Mouse (Mus musculus) CH12.LX (cell line): ENCODE measurements around the gene Ddx23. TPM values are rescaled to one million over a fixed set of nuclear protein-coding genes. Genes with fewer than 3 reads are reported as not detected.

Source experiments
- DNase-seq: peaks from one replicate; pipeline ENCODE4 v3.0.0-alpha.2; 2013; ENCODE audit errors: extremely low read depth
- H3K27ac ChIP-seq: 2 replicates; pipeline ENCODE4 v1.5.1; 2012; ENCODE audit warnings: low read depth, mild to moderate bottlenecking, control low read depth, moderate library complexity; ENCODE audit not compliant: insufficient read depth
- H3K27me3 ChIP-seq: replicated peaks from 2 replicates; pipeline ENCODE3; 2012; ENCODE audit warnings: inconsistent platforms
- H3K36me3 ChIP-seq, 2 experiments: replicated peaks in 1 of 2; 2 replicates each; pipeline versions ENCODE3 to v1.6.1; 2012; ENCODE audit warnings: inconsistent platforms in 1 of 2, low read length in 1 of 2, mild to moderate bottlenecking in 1 of 2, mixed read lengths in 1 of 2, moderate library complexity in 1 of 2; ENCODE audit not compliant: control insufficient read depth in 1 of 2, insufficient read depth in 1 of 2
- H3K4me1 ChIP-seq, 2 experiments: 2 replicates each; pipeline ENCODE4 v1.6.1; 2012; ENCODE audit warnings: inconsistent platforms in 1 of 2, moderate library complexity in 1 of 2; ENCODE audit not compliant: insufficient read depth in 2 of 2, control insufficient read depth in 1 of 2
- H3K4me2 ChIP-seq: 2 replicates; pipeline ENCODE4 v1.6.1; 2012; ENCODE audit warnings: low read depth, mild to moderate bottlenecking, control low read depth; ENCODE audit not compliant: poor library complexity, insufficient read depth, severe bottlenecking
- H3K4me3 ChIP-seq, 3 experiments: fragments of 150-350 bp in 1 of 3; sonication (generic) in 1 of 3; replicated peaks in 1 of 3; 2 replicates each; pipeline versions ENCODE3 to v1.5.1; 2011 to 2012; ENCODE audit warnings: low read depth in 2 of 3, low read length in 2 of 3, mild to moderate bottlenecking in 2 of 3, moderate library complexity in 2 of 3, control low read depth in 1 of 3, improper control_type of control experiment in 1 of 3, inconsistent platforms in 1 of 3, mixed read lengths in 1 of 3; ENCODE audit not compliant: poor library complexity in 1 of 3
- H3K79me2 ChIP-seq: replicated peaks from 2 replicates; pipeline ENCODE4 v1.6.1; 2012; ENCODE audit warnings: mild to moderate bottlenecking, moderate library complexity; ENCODE audit not compliant: control insufficient read depth, poor library complexity, insufficient read depth, severe bottlenecking; ENCODE audit errors: extremely low read depth
- H3K9ac ChIP-seq: 2 replicates; pipeline ENCODE4 v1.6.1; 2012; ENCODE audit warnings: low read depth, mild to moderate bottlenecking, control low read depth, moderate library complexity; ENCODE audit not compliant: insufficient read depth
- H3K9me3 ChIP-seq: replicated peaks from 2 replicates; pipeline ENCODE3; 2012; ENCODE audit warnings: low read length, inconsistent platforms, mixed read lengths
- BHLHE40 ChIP-seq: IDR thresholded peaks from 2 replicates; pipeline ENCODE4 v1.6.1; 2011; ENCODE audit warnings: mild to moderate bottlenecking, low read depth, low read length, improper control_type of control experiment
- CHD2 ChIP-seq: IDR thresholded peaks from 2 replicates; pipeline ENCODE4 v1.6.1; 2011; ENCODE audit warnings: low read length, improper control_type of control experiment
- CTCF ChIP-seq, 2 experiments: IDR thresholded peaks in 1 of 2; conservative IDR thresholded peaks in 1 of 2; 2 replicates each; pipeline ENCODE4 v1.5.1; 2011 to 2012; ENCODE audit warnings: low read depth in 2 of 2, low read length in 2 of 2, improper control_type of control experiment in 1 of 2, inconsistent platforms in 1 of 2, mild to moderate bottlenecking in 1 of 2, moderate library complexity in 1 of 2
- E2F4 ChIP-seq: IDR thresholded peaks from 2 replicates; pipeline ENCODE4 v1.6.1; 2011; ENCODE audit warnings: low read depth, low read length, improper control_type of control experiment; ENCODE audit not compliant: insufficient replicate concordance
- ELF1 ChIP-seq: IDR thresholded peaks from 2 replicates; pipeline ENCODE4 v1.6.1; 2014; ENCODE audit warnings: low read depth, mild to moderate bottlenecking, inconsistent platforms, low read length, improper control_type of control experiment
- ETS1 ChIP-seq: conservative IDR thresholded peaks from 2 replicates; pipeline ENCODE4 v1.6.1; 2012; ENCODE audit warnings: low read depth, mild to moderate bottlenecking, inconsistent platforms, low read length, improper control_type of control experiment, moderate library complexity
- GABPA ChIP-seq: IDR thresholded peaks from 2 replicates; pipeline ENCODE4 v1.6.1; 2012; ENCODE audit warnings: low read depth, low read length, improper control_type of control experiment, inconsistent platforms; ENCODE audit not compliant: insufficient replicate concordance
- JUN ChIP-seq: IDR thresholded peaks from 2 replicates; pipeline ENCODE4 v1.6.1; 2011; ENCODE audit warnings: low read depth, mild to moderate bottlenecking, low read length, improper control_type of control experiment, moderate library complexity; ENCODE audit not compliant: insufficient read depth
- MAFK ChIP-seq: IDR thresholded peaks from 2 replicates; pipeline ENCODE4 v1.6.1; 2011; ENCODE audit warnings: low read length, improper control_type of control experiment; ENCODE audit not compliant: insufficient replicate concordance
- MAZ ChIP-seq: IDR thresholded peaks from 2 replicates; pipeline ENCODE4 v1.6.1; 2012; ENCODE audit warnings: low read depth, mild to moderate bottlenecking, inconsistent platforms, low read length, improper control_type of control experiment, moderate library complexity
- MYC ChIP-seq: IDR thresholded peaks from 2 replicates; pipeline ENCODE4 v1.6.1; 2011; ENCODE audit warnings: low read depth, mild to moderate bottlenecking, improper control_type of control experiment, low read length
- POLR2A ChIP-seq: IDR thresholded peaks from 2 replicates; pipeline ENCODE4 v1.6.1; 2011; ENCODE audit warnings: low read depth, mild to moderate bottlenecking, improper control_type of control experiment, low read length
- RCOR1 ChIP-seq: conservative IDR thresholded peaks from 2 replicates; pipeline ENCODE4 v1.6.1; 2012; ENCODE audit warnings: low read depth, mild to moderate bottlenecking, inconsistent platforms, low read length, improper control_type of control experiment
- TBP ChIP-seq: conservative IDR thresholded peaks from 2 replicates; pipeline ENCODE4 v1.6.1; 2011; ENCODE audit warnings: low read depth, low read length, improper control_type of control experiment
- UBTF ChIP-seq: IDR thresholded peaks from 2 replicates; pipeline ENCODE4 v1.6.1; 2012; ENCODE audit warnings: low read depth, mild to moderate bottlenecking, inconsistent platforms, low read length, improper control_type of control experiment, moderate library complexity
- USF1 ChIP-seq: IDR thresholded peaks from 2 replicates; pipeline ENCODE4 v1.6.1; 2014; ENCODE audit warnings: low read depth, mild to moderate bottlenecking, inconsistent platforms, low read length, improper control_type of control experiment
- ZC3H11A ChIP-seq: IDR thresholded peaks from 2 replicates; pipeline ENCODE4 v1.6.1; 2012; ENCODE audit warnings: low read depth, mild to moderate bottlenecking, inconsistent platforms, low read length, improper control_type of control experiment
- ZMIZ1 ChIP-seq: IDR thresholded peaks from 2 replicates; pipeline ENCODE4 v1.6.1; 2012; ENCODE audit warnings: low read depth, mild to moderate bottlenecking, inconsistent platforms, low read length, improper control_type of control experiment
- ZNF384 ChIP-seq: IDR thresholded peaks from 2 replicates; pipeline ENCODE4 v1.6.1; 2012; ENCODE audit warnings: low read depth, low read length, improper control_type of control experiment, inconsistent platforms
- dilution Hi-C: fragments of 300-500 bp; cut with MboI; formaldehyde crosslinking; loops from 2 replicates; pipeline ENCODE4 v1.14.3; 2020; ENCODE audit warnings: low sequenced_read_pairs; ENCODE audit not compliant: extremely low pct_unique_long_range_greater_than_20kb, extremely low pct_ligation_motif_present
- in situ Hi-C: fragments of 300-500 bp; cut with MboI; formaldehyde crosslinking; loops from 3 replicates; pipeline ENCODE4 v1.14.3; 2019; ENCODE audit warnings: low sequenced_read_pairs, low pct_ligation_motif_present, low pct_unique_long_range_greater_than_20kb, mixed read lengths
- polyA plus RNA-seq: library from polyadenylated mRNA; unstranded; fragments of >175 nt; gene quantifications from 2 replicates; pipeline ENCODE4 v1.2.1, GENCODE M21; 2012; ENCODE audit warnings: low read depth; ENCODE audit not compliant: insufficient read length
- total RNA-seq, 2 experiments: library from RNA; depleted of rRNA; stranded (reverse); fragments of 300-350 nt in 1 of 2; fragments of >200 nt in 1 of 2; gene quantifications; 2 replicates each; pipeline ENCODE4 v1.2.3; 2012 to 2014

The Ddx23 gene
- total and polyA plus RNA-seq, 3 experiments, result 58.5 to 148 (median 103) TPM

DNA sequence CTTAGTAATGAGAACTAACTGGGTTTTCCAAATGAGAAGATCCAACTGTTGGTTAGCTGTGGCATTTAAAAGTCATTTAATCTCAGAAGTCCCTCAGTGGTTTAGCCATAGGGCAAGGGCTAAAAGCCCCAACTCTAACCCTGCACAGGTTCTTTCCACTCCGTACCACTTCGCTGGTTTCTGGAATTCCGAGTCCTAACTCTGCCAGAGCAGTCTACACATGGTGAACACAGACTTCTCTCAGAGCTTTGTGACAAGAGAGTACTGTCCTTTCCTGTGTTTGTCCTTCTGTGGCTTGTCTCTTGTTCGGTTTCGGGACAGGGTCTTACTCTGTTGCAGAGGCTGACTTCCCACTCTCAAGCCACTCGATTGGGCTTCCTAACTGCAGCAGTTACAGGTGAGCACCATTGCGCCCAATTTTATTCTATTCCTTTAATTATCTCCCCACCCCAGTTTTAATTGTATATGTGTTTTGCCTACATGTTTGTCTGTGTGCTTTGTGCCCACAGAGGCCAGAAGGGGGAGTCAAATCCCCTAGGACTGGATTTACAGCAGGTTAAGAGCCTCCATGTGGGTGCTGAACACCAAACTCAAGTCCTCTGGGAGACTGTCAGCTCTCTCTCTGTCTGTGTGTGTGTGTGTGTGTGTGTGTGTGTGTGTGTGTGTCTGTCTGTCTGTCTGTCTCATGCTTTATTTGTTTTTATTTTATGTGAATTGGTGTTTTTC is 36.0 kb downstream of the Ddx23 start:
- no peak overlapping the region for H3K4me2 ChIP-seq
- H3K9ac ChIP-seq, result no peak overlapping the region
- peaks cover 92% of the 10 kb centered on the region for H3K27me3 ChIP-seq
- no peak overlapping the region for H3K27ac ChIP-seq
- dilution Hi-C loops, result no loop called here
- in situ Hi-C loops, result no loop called here
- no peaks in the 10 kb centered on the region; the same call in 1 of the 2 replicates for H3K79me2 ChIP-seq
- no peak overlapping the region for H3K4me3 ChIP-seq
- H3K9me3 ChIP-seq, result peaks cover 9% of the 10 kb centered on the region
- DNase-seq, result no peak
- H3K36me3 ChIP-seq, result no peaks in the 10 kb centered on the region
- TF ChIP-seq CTCF (conservative IDR thresholded peaks at IDR 0.05 in 1 of 2, IDR thresholded peaks at IDR 0.05 in 1 of 2; ENCODE audit: low read depth in 2 of 2, low read length in 2 of 2) (peak in 1 of 2 experiments; percentile 20; a peak in 2 of 4 replicates), GABPA (no peak)
- H3K4me1 ChIP-seq, result peaks cover 6 to 12% of the 10 kb centered on the region in 2 experiments

DNA sequence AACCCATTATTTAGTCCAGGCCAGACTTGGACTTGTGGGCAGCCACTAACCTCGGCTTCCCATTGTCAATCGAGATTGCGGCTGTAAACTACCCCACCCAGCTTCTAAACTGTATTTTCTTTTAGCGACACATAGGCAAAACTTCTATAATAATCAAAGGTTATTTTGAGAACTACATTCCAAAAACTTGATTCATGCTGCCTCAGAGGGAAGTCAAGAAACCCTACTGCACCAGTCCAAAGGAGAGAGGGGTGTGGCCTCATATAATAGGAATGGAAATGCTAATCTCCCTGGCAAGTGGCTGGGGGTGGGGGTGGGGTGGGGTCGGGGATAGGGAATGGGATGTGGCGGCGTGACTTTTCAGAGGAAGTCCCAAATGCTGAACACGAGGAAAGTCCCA is 36.6 kb downstream of the Ddx23 start:
- H3K79me2 ChIP-seq, result no peaks in the 10 kb centered on the region; the same call in 1 of the 2 replicates
- peaks cover 92% of the 10 kb centered on the region for H3K27me3 ChIP-seq
- peaks cover 4 to 7% of the 10 kb centered on the region in 2 experiments for H3K4me1 ChIP-seq
- no peak overlapping the region for H3K4me3 ChIP-seq
- no peak overlapping the region for H3K4me2 ChIP-seq
- no peaks in the 10 kb centered on the region for H3K36me3 ChIP-seq
- in situ Hi-C loops (no loop called here), dilution Hi-C loops (no loop called here)
- TF ChIP-seq USF1 (no peak), MAZ (no peak)
- H3K27ac ChIP-seq, result no peak overlapping the region
- no peak overlapping the region for H3K9ac ChIP-seq
- H3K9me3 ChIP-seq, result peaks cover 9% of the 10 kb centered on the region
- no peak for DNase-seq

DNA sequence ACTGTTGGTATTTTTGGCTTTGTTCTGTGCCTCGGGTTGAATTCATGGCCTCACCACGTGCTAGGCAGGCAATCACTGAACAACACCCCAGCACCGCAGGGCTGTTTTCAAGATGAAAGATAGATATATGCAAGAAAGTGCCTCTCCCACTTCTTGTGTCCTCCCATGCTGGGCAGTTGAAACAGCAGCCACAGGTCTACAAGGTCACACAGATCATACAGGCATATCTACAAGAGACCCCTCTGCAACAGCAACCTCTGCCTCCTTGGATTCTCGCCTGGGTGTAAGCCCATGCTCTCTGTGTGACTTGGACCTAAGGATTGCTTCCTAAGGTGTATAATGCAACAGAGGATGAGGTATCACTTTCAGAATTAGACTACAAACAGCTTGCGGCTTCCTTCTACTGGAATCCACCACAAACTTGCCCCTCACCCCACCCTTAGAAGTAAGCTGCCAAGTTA is 39.3 kb downstream of the Ddx23 start:
- Histone ChIP-seq H3K36me3 (no peaks in the 10 kb centered on the region), H3K9ac (no peak overlapping the region), H3K9me3 (peaks cover 18% of the 10 kb centered on the region), H3K4me2 (no peak overlapping the region), H3K4me3 (no peak overlapping the region), H3K27me3 (peaks cover 85% of the 10 kb centered on the region), H3K27ac (no peak overlapping the region), H3K79me2 (no peaks in the 10 kb centered on the region; the same call in 1 of the 2 replicates), H3K4me1 (0 out of 4 replicates have a peak, but pooled peaks cover 0 to 2% of the 10 kb centered on the region in 2 experiments)
- dilution Hi-C loops (no loop called here), in situ Hi-C loops (no loop called here)
- no peak for TF ChIP-seq ELF1
- TF ChIP-seq E2F4, result no peak
- no peak for TF ChIP-seq TBP
- no peak for TF ChIP-seq ZMIZ1
- TF ChIP-seq JUN, result no peak
- TF ChIP-seq ZNF384, result no peak
- no peak for TF ChIP-seq ETS1
- no peak for TF ChIP-seq POLR2A
- TF ChIP-seq ZC3H11A, result no peak
- TF ChIP-seq MAFK, result no peak
- no peak for TF ChIP-seq RCOR1
- no peak for TF ChIP-seq UBTF
- TF ChIP-seq BHLHE40, result no peak
- TF ChIP-seq MYC, result no peak
- no peak for TF ChIP-seq CHD2
- DNase-seq, result no peak
